9 mouse cellular contexts compared by ENCODE assay signal in the genomic region with DNA sequence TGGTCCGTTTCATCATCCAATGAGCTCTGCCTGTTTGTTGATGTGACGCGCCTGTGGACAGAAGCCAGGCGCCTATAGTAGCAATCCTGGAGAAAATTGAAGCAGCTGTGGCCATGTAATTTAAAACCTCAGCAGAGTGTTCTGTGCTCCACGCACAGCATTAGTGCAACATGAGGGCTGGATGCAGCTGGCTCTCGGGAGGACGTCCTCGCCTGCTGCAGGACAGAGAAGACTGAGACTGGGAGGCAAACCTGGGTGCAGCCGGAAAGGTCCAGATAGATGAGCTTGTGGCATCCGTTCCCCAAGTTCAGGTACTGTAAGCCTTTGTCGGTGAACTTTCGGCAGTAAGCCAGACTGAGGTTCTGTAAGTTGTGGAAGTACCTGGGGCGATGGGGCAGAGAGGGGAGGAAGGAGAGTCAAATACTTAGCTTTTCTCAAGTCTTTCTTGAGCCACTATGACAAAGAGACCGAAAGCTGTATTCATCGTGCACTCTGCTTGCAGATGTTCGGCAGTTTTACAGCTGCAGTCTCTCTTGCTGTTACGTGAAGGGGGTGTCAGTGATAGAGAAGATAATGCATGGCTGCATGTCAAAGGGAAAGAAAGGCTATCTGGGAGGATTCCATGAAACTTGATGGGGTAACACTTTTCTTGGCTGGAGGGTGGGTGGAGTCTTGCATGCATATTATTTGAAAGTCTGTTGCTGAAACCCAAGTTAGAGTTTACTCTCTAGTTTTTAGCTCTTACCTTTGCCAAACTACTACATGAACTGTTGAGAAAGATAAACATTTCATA. TPM values are rescaled to one million over a fixed set of nuclear protein-coding genes. Genes with fewer than 3 reads are reported as not detected.
A peak's percentile ranks its signal among the peaks of the same experiment; 100 is the strongest.
DNase-seq lines count a peak whose midpoint lies in the region; ATAC-seq and TF ChIP-seq lines count a peak whose summit lies in the region.
"Had no signal": no experiment of that assay in that cellular context is flagged by ENCODE, and none has a peak within 500 bp of the region (broad histone marks: within the 10 kb centered on the region; RNA-seq: fewer than 3 reads in every experiment).

TSS of gene Lrrc17 (plus strand) at position 151 of the 793 bp plus-strand sequence.

- no peaks in the 10 kb centered on the region for H3K9me3 ChIP-seq in intestine, postnatal 0 days (ENCODE audit: control insufficient read depth)
- H3K9me3 ChIP-seq in neural tube, embryonic 12.5 days = no peaks in the 10 kb centered on the region

- WGBS in intestine, postnatal 0 days = 42% methylated on average over 17 of the region's 17 CpGs
- 54% methylated on average over 17 of the region's 17 CpGs for WGBS in neural tube, embryonic 12.5 days
- 51% methylated on average over 17 of the region's 17 CpGs for WGBS in cerebellum, adult 2 months

- no peak for TF ChIP-seq POLR2A in cerebellum, adult 2 months (IDR thresholded peaks at IDR 0.05; ENCODE audit: borderline replicate concordance, insufficient read depth, low read length)

- peak within 1 kb of the TSS; percentile 55 for H3K27ac ChIP-seq in intestine, postnatal 0 days (ENCODE audit: low read depth, low read length)
- H3K27ac ChIP-seq in neural tube, embryonic 12.5 days = no peak within 1 kb of the TSS
- H3K27ac ChIP-seq in cerebellum, adult 2 months (ENCODE audit: insufficient read depth, low read length) = no peak within 1 kb of the TSS

- no peaks in the 10 kb centered on the region for H3K36me3 ChIP-seq in intestine, postnatal 0 days (ENCODE audit: control insufficient read depth, insufficient read depth)
- H3K36me3 ChIP-seq in neural tube, embryonic 12.5 days = no peaks in the 10 kb centered on the region

- H3K4me2 ChIP-seq in intestine, postnatal 0 days (replicated peaks; ENCODE audit: low read depth) = peak within 1 kb of the TSS; percentile 45
- peak within 1 kb of the TSS; percentile 23 for H3K4me2 ChIP-seq in neural tube, embryonic 12.5 days (replicated peaks)

- peak; percentile 19 for DNase-seq in urinary bladder, postnatal 14 days (ENCODE audit: low spot score)
- no peak for DNase-seq in urinary bladder, postnatal 36 days (ENCODE audit: low spot score in 2 of 2)
- peak; percentile 44 for DNase-seq in gastrocnemius, postnatal 14 days
- no peak for DNase-seq in right cerebral cortex, postnatal 10 days (ENCODE audit: low spot score in 2 of 2)
- no peak for DNase-seq in urinary bladder, adult 18-20 months (ENCODE audit: low spot score in 2 of 2)
- no peak for DNase-seq in cerebellum, adult 2 months

- peak within 1 kb of the TSS; percentile 30 for H3K4me3 ChIP-seq in intestine, postnatal 0 days (ENCODE audit: low read depth, low read length)
- peak within 1 kb of the TSS; percentile 7; the same call in 1 of the 2 replicates for H3K4me3 ChIP-seq in neural tube, embryonic 12.5 days
- H3K4me3 ChIP-seq in cerebellum, adult 2 months (replicated peaks; ENCODE audit: insufficient read depth, low read depth, low read length) = no peak within 1 kb of the TSS
- H3K4me3 ChIP-seq: megakaryocyte, embryonic 14.5 days had no signal

- TF ChIP-seq CTCF in intestine, postnatal 0 days (IDR thresholded peaks at IDR 0.05; ENCODE audit: low read depth) = no peak
- no peak for TF ChIP-seq CTCF in cerebellum, adult 2 months (IDR thresholded peaks at IDR 0.05; ENCODE audit: borderline replicate concordance, insufficient read depth, low read depth, low read length)

- peak; percentile 56; the same call in 1 of the 2 replicates for ATAC-seq in intestine, postnatal 0 days
- peak; percentile 65; the same call in 1 of the 2 replicates for ATAC-seq in neural tube, embryonic 12.5 days (ENCODE audit: low FRiP score, low read depth)

- intact Hi-C loops in gastrocnemius, postnatal 14 days (cut with DNase I; ENCODE audit: low total_unique reads) = no loop called here

- no peak within 1 kb of the TSS for H3K9ac ChIP-seq in intestine, postnatal 0 days (ENCODE audit: low read depth, low read length)
- no peak within 1 kb of the TSS for H3K9ac ChIP-seq in neural tube, embryonic 12.5 days

- 0 out of 2 replicates have a peak, but pooled peaks cover 2% of the 10 kb centered on the region for H3K4me1 ChIP-seq in intestine, postnatal 0 days (replicated peaks; ENCODE audit: control insufficient read depth, insufficient read depth, low read length)
- no peaks in the 10 kb centered on the region for H3K4me1 ChIP-seq in neural tube, embryonic 12.5 days
- H3K4me1 ChIP-seq in cerebellum, adult 2 months (ENCODE audit: control insufficient read depth, insufficient read depth, low read length) = no peaks in the 10 kb centered on the region
- H3K4me1 ChIP-seq: megakaryocyte, embryonic 14.5 days had no signal

- no peaks in the 10 kb centered on the region for H3K27me3 ChIP-seq in intestine, postnatal 0 days (replicated peaks; ENCODE audit: control insufficient read depth, insufficient read depth, low read length)
- H3K27me3 ChIP-seq in neural tube, embryonic 12.5 days (replicated peaks) = no peaks in the 10 kb centered on the region
- no peaks in the 10 kb centered on the region for H3K27me3 ChIP-seq in cerebellum, adult 2 months (ENCODE audit: control insufficient read depth, insufficient read depth, low read length)

RNA-seq across cellular contexts. Expression of gene Lrrc17, which starts in this region (rescaled TPM):
- 10 to 100 TPM in 1 of 2 experiments, 1 to 10 TPM in 1; 9.8 to 14.3 TPM for total RNA-seq in gastrocnemius, postnatal 14 days (2021)
- 8.2 and 10.3 TPM in 2 replicates for polyA plus RNA-seq in intestine, postnatal 0 days (2015; fragmentation: Nextera tagmentation; extraction: Ambion mirVana)
- 13.5 and 14.0 TPM in 2 replicates for polyA plus RNA-seq in neural tube, embryonic 12.5 days (2016; fragmentation: Nextera tagmentation; extraction: Ambion mirVana)
- 0.18 and 0.22 TPM in 2 replicates for polyA plus RNA-seq in cerebellum, adult 2 months (2012; rRNA removed)

Comparison
In these comparisons a context has a peak if more than half of its experiments do, and no peak if none do; other contexts are left out.
1. DNase-seq: peak in urinary bladder, postnatal 14 days (single experiment) and gastrocnemius, postnatal 14 days (single experiment); none in urinary bladder, postnatal 36 days (0 of 2), right cerebral cortex, postnatal 10 days (0 of 2), urinary bladder, adult 18-20 months (0 of 2) and cerebellum, adult 2 months (0 of 2).